Mouse (Mus musculus) adrenal gland, postnatal 4 days (tissue): ENCODE data around the gene Izumo1r. TPM values are rescaled to one million over a fixed set of nuclear protein-coding genes. Genes with fewer than 3 reads are reported as not detected.

Experiments
- DNase-seq, 2 experiments: peaks; one replicate each; pipeline ENCODE4 v3.0.0; 2021 to 2022; ENCODE audit warnings: low spot score in 2 of 2, mixed read lengths in 2 of 2
- total RNA-seq, 2 experiments: library from RNA; stranded (reverse); gene quantifications; 2 replicates each; pipeline ENCODE4 v1.2.3; 2021

The Izumo1r gene
- total RNA-seq, 2 experiments from 2014 or later = not detected

- DNase-seq = no peak
These were observed 33.4 kb downstream of the Izumo1r start for GRCm38 (mm10) chr9:14870377-14870776.

- DNase-seq = no peak
These were observed 35.4 kb downstream of the Izumo1r start for GRCm38 (mm10) chr9:14868326-14868725.

DNA sequence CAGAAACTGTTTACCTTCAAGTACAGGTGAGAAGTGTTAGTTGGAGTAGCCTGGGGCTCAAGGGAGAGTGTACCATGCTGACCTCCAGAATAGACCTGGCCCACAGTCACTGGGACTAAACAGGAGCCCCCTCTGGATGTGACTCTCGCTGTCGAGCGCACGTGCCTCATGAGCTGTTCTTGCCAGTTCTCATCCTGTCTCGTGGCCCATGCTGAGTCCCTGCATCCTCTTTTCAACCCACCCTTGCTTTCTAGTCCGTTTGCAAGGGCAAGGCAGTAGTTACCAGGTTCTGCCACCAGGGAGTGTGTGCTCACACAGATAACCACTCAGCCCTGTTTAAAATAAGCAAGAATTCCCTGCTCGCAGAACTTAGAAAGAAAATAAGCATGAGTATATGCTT is 36.8 kb downstream of the Izumo1r start:
- DNase-seq = peak in 1 of 2 experiments; percentile 27

DNA sequence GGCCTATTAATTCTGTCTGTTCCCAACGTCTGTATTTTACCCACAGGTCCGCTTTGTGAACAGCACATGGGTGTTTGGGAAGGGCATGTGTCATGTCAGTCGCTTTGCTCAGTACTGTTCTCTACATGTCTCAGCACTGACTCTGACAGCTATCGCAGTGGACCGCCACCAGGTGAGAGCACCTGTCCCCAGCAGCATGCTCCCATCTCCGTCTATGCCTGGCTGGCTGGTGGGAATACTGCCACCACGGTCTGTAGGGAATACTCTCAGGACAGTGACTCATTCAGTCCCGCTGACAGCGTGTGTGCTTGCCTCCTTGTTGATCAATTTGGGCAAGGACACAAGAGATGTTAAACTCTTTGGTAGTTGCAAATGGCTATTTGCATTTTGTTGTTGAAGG is 39.0 kb downstream of the Izumo1r start:
- DNase-seq = no peak

DNA sequence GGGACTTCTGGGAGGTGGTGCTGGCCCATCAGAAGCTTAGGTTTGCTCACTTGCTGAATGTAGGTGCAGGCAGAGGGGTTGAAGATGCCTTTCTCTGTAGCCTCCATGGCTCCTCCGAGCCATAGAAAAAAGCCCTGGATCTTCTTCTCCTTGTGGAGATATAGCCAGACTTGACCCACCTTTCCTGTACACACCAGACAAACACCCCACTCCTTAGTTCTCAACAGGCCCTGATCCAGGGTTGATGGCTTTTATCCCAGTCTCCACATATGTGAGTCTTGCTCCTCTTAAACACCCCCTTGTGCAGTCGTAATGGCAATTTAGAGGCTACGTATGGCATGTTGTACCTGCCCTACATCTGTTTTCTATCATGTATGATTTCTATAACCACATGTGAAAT is 40.6 kb downstream of the Izumo1r start:
- no peak for DNase-seq

- DNase-seq = no peak
These were observed 43.7 kb downstream of the Izumo1r start, which contains the start of gene Gpr83 for GRCm38 (mm10) chr9:14859868-14860639. TSS of gene Gpr83 (plus strand) at chr9:14860210.

- DNase-seq = no peak
These were observed 45.0 kb downstream of the Izumo1r start for GRCm38 (mm10) chr9:14858782-14859181.

DNA sequence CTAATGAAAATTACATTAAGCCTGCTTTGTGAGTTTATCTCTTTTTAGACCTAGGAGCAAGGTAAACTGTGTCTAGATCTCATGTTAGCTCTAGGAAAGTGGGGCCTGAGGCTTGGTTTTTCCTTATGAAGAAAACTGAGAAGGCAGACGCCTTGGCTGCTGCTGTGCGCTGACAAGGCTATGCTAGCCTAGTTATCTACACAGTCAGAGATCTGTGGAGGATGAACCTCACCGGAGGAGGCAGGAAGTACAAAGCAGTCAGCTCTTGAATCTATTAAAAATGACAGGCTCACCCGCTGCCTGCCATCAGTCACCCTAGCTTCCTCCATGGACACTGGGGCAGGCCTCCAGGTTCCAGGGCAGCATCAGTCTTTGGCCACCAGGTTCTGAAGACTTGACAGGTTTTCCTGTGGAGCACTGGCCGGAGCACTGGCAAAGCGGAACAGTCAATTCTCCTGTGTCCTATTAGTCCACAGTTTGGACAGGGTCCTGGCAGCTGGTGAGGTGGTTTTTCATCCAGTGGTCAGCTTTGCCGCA is 45.5 kb downstream of the Izumo1r start:
- no peak for DNase-seq

GRCm38 (mm10) chr9:14856922-14857654 is 46.7 kb downstream of the Izumo1r start:
- DNase-seq = no peak

DNA sequence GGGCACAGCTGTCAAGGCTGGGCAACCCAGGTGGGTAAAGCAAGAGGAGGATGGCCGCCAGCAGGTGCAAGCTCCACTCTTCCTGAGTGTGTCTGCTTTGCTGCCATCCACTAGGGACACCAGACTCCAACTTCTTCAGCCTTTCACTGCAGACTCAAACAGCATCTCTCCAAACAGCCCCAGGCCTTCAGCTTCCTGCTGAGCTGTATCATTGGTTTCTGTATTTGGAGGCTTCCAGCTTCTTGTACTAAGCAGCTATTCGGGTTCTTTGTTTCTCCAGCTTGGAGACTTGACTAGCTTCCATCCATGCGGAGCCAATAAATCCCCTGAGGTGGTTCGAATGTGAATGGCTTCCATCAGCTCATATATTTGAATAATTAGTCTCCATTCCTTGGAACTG is 49.2 kb downstream of the Izumo1r start:
- DNase-seq = no peak

DNA sequence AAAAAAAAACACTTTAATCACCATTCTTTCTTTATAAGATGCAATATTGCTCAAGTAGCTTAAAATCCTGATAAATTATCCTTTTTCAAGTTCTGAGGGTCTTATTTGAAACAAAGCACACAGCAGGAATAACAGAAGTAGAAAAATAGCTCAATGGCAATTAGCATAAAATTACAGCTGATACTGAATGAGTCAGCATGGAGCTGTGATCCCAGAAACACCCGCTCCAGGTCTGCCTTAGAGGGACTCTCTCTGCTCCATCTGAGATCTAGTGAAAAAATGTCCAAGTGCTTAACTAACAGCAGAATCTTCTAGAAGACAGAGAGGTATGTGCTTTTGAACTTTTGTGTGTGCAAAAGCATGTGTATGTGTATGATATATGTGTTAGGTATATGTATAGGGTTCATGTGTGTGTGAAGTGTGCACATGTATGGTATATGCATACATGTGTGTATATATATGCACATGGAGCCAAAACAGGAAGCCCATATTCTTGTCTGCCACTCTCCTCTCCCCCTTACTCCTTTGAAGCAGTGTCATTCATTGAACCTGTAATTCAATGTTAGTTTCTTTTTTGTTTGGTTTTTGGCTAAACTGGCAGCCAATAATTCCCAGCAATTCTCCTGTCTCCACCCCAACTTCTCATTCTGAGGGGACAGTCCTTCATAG is 55.3 kb downstream of the Izumo1r start:
- DNase-seq = no peak

GRCm38 (mm10) chr9:14846428-14846827 is 57.3 kb downstream of the Izumo1r start:
- no peak for DNase-seq

GRCm38 (mm10) chr9:14843901-14844300 is 59.8 kb downstream of the Izumo1r start:
- no peak for DNase-seq

- DNase-seq = no peak
These were observed 60.4 kb downstream of the Izumo1r start for GRCm38 (mm10) chr9:14843311-14843857.

DNA sequence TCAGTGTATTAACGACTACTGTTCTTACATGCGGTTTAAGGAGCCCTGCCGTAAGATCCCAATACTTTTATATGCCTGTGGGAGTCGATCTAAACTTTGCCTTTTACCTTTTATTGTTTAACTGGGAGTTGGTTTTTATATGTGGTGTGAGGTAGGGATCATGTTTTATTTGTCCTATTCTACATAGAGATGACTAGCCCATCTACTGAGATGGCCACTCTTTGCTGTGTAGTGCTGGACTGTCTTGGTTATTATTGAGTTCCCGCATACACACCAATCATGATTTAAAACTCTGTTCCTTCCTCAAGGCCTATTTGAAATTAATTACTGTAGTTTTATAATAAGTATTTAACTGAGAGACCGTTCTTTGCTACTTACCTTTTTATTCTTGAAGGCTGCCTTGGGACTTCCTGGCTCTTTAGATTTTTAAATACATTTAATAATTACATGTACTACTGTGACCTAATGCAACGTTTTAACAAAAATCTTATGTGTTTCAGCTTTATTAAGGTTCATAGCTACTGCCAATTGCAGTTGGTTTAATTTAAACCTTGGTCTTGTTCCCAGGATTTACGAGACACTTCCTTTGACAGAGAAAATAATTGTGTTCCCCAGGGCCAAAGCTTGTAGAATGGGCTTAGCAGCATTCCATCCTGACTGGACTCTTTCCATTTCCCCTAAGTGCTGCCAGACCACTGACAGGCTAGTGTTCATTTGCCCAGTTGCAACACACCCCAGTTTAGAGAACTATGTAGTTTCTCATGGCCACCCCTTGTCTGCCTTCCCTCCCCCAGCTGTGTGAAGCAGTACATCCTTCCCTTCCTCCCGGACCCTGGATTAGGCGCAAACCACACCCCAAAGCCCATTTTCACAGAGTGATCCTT is 61.6 kb downstream of the Izumo1r start:
- DNase-seq = no peak

DNA sequence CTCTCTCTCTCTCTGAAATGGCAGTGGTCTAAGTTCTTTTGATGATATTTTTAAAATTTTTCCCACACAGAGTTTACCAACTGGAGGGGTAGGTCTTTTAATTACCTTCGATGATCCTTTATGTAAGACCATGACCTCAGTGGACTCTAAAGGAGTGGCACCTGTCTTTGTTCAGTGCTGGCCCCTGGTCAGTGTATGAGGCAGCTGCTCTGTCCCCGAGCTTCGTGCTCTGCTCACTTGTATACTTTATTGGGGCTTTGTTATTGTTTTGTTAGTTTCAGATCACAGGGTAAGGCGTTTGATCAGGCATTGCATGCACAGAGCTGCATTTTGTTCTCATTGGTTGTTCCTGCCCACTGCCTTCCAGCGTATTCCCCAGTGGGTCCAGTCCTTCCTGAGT is 63.8 kb downstream of the Izumo1r start:
- no peak for DNase-seq

DNA sequence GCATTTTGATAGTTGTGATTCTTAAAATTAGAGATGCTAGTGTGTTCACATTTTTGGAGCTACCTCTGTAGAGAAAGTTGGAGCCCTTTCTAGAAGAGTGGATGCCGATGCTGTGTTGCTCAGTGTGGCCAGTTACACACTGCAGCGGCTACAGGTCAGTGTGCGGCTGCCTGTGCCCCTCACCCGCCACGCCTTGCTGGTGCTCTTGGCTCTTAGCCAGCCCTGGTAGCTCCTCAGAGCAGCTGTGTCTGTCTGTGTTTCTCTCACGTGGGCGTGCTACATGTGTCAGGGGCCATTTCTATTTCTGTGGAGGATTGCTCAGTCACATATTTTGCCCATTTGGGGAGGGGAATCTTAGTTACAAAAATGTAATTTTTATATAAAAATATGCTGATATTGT is 64.2 kb downstream of the Izumo1r start:
- DNase-seq = no peak
